Mouse (Mus musculus) T-helper 2 cell (primary cell): Measurements from ENCODE around the gene Pck2.

Experiments
- in situ Hi-C: fragments of 300-600 bp; cut with MboI, MseI; formaldehyde crosslinking; loops from one replicate; pipeline ENCODE4 v1.15.1; 2025; ENCODE audit warnings: high pct_unique_total_duplicates

Gene Pck2

GRCm38 (mm10) chr14:55526674-55527073 lies 13.4 kb upstream of the Pck2 start:
- in situ Hi-C loops = no loop called here

- in situ Hi-C loops = no loop called here
These were observed 12.1 kb upstream of the Pck2 start for GRCm38 (mm10) chr14:55527940-55528339.

GRCm38 (mm10) chr14:55536116-55536745 lies 3.8 kb upstream of the Pck2 start:
- in situ Hi-C loops = no loop called here

- in situ Hi-C loops = no loop called here
These were observed 788 bp downstream of the Pck2 start for GRCm38 (mm10) chr14:55540787-55541321.

GRCm38 (mm10) chr14:55542268-55542667 lies 2.2 kb downstream of the Pck2 start:
- in situ Hi-C loops = no loop called here

- in situ Hi-C loops = no loop called here
These were observed 4.3 kb downstream of the Pck2 start for GRCm38 (mm10) chr14:55544334-55544733.

GRCm38 (mm10) chr14:55550191-55550590 lies 10.1 kb downstream of the Pck2 start:
- in situ Hi-C loops = no loop called here

GRCm38 (mm10) chr14:55551347-55551746 lies 11.3 kb downstream of the Pck2 start:
- in situ Hi-C loops = no loop called here

GRCm38 (mm10) chr14:55551794-55552193 lies 11.7 kb downstream of the Pck2 start:
- in situ Hi-C loops = no loop called here

GRCm38 (mm10) chr14:55554635-55555034 lies 14.6 kb downstream of the Pck2 start:
- in situ Hi-C loops = no loop called here

- in situ Hi-C loops = no loop called here
These were observed 15.7 kb downstream of the Pck2 start for GRCm38 (mm10) chr14:55555788-55556187.

- in situ Hi-C loops = no loop called here
These were observed 16.9 kb downstream of the Pck2 start for GRCm38 (mm10) chr14:55557003-55557402.

- in situ Hi-C loops = no loop called here
These were observed 17.5 kb downstream of the Pck2 start for GRCm38 (mm10) chr14:55557587-55557986.

GRCm38 (mm10) chr14:55558740-55559448 lies 18.8 kb downstream of the Pck2 start:
- in situ Hi-C loops = no loop called here

GRCm38 (mm10) chr14:55559799-55560201 lies 19.7 kb downstream of the Pck2 start, which contains the start of gene Dcaf11:
TSS of gene Dcaf11 (plus strand) at chr14:55560006.
- in situ Hi-C loops = loop anchor here (10.0 kb wide), 2 partner anchors 65 to 185 kb away; partner anchors contain the start of genes Dhrs1 and Nop9

GRCm38 (mm10) chr14:55560202-55561073 lies 20.4 kb downstream of the Pck2 start, which contains the start of gene A730061H03Rik:
TSS of gene A730061H03Rik (minus strand) at chr14:55560406.
- in situ Hi-C loops = loop anchor here (10.0 kb wide), 2 partner anchors 64 to 184 kb away; partner anchors contain the start of genes Dhrs1 and Nop9

- in situ Hi-C loops = loop anchor here (10.0 kb wide), 2 partner anchors 63 to 183 kb away; partner anchors contain the start of genes Dhrs1 and Nop9
These were observed 21.8 kb downstream of the Pck2 start for GRCm38 (mm10) chr14:55561860-55562259.

GRCm38 (mm10) chr14:55563249-55563648 lies 23.2 kb downstream of the Pck2 start:
- in situ Hi-C loops = loop anchor here (10.0 kb wide), 2 partner anchors 62 to 182 kb away; partner anchors contain the start of genes Dhrs1 and Nop9

- in situ Hi-C loops = loop anchor here (10.0 kb wide), 2 partner anchors 59 to 179 kb away; partner anchors contain the start of genes Dhrs1 and Nop9
These were observed 25.7 kb downstream of the Pck2 start for GRCm38 (mm10) chr14:55565748-55566147.

- in situ Hi-C loops = loop anchor here (10.0 kb wide), 2 partner anchors 57 to 177 kb away; partner anchors contain the start of genes Dhrs1 and Nop9
These were observed 27.4 kb downstream of the Pck2 start for GRCm38 (mm10) chr14:55567496-55567895.

GRCm38 (mm10) chr14:55570588-55570987 lies 30.5 kb downstream of the Pck2 start:
- in situ Hi-C loops = no loop called here
